Mouse (Mus musculus) common myeloid progenitor, adult 5-6 weeks (primary cell): Measurements from ENCODE around the gene Cyp4x1. TPM values are rescaled to one million over a fixed set of nuclear protein-coding genes. Genes with fewer than 3 reads are reported as not detected.

ENCODE experiments used
- ATAC-seq: replicated peaks from 2 replicates; pipeline ENCODE4 v1.8.0; 2016; ENCODE audit warnings: low read depth, mild to moderate bottlenecking, moderate TSS enrichment, inconsistent platforms; ENCODE audit not compliant: poor library complexity, severe bottlenecking
- total RNA-seq: library from RNA; stranded (forward); fragments of 200-1000, 187-1606 nt; gene quantifications from 2 replicates; pipeline ENCODE4 v1.2.3, GENCODE M21; 2017

Cyp4x1 gene
- total RNA-seq, 1 experiment from 2014 or later, result 0.09 TPM

DNA sequence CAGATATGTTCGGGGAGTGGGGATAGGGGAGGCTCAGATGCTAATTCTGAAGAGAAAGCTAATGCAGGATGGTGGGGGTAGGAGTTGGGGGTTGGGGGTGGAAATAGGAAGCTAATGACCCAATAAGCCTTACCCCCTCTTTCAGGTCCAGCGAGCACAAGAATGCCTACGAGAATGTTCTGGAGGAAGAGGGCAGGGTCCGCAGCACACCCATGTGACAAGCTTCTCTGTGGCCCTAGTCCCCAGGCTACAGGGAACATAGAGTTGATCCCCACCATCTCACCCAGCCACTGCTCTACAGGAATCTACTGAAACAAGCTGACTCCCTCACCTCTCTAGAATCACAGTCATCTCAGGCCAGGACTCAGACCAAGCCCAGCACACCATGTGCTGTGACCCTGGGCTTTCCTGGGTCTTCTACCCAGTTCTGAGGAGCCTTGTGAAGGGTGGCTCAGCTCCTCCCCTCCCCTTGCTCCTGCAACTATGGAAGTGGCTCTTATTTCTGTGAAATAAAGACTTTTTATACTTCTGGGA lies 40.7 kb downstream of the Cyp4x1 start:
- no peak for ATAC-seq

DNA sequence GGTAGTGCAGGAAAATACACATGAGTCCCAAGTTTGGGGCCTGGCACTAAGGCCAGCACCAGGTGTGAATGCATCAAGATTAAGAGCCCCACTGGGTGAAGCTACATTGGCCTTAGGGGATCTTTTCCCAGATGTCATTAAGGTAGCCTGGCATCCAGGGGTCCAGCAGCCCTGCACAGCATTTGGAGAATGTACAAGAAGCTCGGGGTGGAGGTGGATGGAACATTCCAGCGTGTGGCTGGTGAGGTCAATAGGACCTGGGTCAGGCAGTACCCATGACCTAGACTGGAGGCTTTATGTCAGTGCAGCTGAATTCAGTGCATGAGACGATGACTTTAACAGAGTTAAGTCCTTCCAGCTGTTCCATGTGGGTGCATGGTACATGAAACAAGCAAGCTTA lies 42.3 kb downstream of the Cyp4x1 start:
- ATAC-seq, result no peak

DNA sequence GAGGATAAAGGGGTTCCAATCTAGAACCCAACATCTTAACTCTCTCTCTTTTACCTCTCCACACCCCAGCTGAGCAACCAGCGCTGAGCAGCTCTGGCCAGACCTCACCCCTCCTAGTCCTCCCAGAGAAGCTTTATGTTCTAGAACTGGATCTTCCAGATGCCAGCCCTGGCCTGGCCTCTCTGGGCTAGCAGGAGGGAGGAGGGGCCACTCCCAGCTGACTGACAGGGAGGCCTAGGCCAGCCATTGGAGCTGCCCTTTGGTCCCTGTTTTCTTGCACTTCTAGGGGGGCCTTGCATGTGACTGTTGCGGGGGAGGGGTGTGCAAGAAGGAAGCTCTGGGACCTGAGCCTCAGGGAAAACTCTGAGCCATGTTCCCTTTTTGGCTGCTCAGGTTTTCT lies 43.5 kb downstream of the Cyp4x1 start:
- no peak for ATAC-seq

DNA sequence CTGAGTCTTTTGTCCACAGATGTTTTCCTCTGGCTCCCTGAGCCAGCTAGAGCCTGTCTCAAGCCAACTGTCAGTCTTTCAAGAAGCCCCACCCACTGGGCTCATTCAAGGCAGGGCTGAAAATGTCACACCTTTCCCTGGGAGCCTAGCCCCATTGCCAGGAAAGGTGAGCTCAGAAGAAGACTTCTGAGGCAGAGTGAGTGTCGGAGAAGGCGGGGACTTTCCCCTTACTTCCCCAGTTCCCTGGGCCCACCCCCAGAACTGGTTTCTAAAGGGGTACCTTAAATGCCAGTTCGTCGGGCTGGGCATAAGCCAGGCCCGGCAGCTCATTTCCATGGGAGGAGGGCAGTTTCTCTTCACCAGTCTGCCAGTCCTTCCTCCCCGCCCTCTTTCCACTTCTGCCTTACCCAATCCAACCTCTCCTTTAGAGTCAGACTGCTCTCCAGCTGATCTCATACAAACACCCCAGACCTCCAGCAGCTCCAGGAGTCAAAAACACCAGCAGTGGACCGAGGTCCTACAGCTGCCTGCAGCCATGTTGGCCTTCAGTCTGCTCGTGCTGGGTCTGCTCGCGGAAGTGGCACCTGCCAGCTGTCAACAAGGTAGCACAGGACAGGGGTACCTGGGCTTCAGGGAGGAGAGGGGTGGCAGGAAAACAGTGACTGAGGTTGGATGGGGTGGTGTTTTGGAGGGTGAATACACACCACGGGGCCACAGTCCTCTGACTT lies 45.3 kb downstream of the Cyp4x1 start, which contains the start of gene Pdzk1ip1:
TSS of gene Pdzk1ip1 (plus strand) at position 98 of the 728 bp plus-strand sequence.
- peak; percentile 82 for ATAC-seq

DNA sequence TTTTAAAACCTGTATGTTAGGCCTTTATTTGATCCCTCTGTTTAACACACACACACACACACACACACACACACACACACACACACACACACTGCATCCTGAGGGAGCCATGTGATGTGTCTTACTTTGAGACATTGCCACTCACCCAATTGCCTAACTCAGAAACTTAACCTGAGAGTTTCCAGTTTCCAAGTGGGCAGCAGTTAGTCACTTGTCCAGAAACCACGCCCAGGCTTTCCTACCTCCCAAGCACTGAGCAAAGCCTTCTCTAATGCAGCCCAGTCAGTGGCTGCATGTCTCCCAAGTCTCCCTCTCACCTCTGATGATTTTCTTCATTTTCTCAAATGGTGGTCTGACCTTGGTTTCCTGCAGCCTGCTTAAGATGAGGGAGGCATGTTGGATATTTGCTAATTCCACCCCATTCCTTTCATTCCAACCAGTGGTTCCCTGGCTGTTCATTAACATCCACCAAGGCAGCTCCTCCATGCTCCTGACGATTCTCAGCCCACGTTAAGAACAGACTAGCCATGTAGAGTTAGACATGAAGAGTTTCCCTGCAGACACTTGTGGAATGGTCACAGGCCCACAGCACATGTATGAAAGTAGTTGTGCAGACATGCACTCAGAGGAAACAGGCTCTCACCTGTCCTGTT lies 47.2 kb downstream of the Cyp4x1 start:
- ATAC-seq, result no peak

DNA sequence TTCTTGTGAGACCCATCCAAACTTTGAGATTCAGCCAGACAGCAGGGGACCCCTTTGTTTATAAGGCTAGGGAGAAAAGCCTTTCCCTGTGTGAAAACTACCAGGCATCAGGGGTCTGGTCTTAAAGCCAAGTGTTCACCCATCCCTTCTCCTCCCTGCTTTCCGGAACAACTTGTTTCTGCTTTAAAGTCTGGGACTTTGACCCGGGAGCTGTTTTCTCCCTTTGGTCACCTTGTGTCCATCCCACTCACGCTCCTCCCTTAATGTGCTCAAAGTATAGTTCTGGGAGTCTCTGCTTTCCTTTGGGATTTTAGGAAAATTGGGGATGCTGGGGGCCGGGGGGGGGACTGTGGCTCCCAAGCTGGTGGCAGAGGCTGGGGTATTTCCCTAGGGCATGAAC lies 47.8 kb downstream of the Cyp4x1 start:
- no peak for ATAC-seq

DNA sequence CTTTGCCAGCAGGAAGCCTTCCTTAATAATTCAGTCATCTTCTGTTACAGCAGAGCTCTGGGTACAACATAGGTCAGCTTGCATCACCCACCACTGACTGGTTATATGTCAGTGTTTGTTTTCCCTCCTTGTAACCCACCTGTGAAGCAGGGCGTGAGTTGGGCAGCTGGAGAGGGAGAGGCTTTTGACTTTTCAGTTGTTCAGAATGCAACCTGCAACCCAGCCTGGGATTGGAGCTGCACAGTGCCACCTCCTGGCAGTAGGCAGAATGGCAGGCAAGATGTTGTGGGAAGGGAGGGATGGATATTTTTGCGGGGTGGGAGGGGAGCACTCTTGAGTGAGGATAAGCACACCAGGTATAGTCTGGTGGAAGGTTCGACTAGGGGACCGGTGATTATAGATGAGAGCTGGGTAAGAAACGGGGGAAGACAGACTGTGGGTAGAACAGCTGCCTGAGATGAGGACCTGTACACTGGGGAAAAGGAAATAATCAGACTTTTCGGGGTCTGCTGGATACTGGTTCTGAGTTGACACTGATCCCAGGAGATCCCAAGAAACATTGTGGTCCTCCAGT lies 48.5 kb downstream of the Cyp4x1 start:
- ATAC-seq, result peak; percentile 70

DNA sequence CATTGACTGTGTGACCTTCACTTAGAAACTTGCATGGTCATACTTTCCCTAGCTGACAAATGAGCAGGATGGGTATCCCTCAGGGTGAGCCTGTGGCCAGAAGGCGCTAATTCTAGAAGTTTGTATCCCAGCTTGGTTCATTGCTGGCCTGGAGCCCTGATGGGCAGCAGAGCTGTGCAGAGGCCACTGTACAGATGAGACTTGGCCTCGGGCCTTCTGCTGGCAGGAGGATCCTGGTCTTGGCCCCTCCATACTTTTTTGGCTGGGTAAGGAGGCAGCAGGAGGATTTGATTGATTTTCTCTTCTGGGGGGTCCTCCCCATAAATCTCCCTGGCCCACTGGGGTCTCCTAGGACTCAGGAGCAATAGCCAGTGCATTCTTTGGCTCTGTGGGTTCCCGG lies 51.0 kb downstream of the Cyp4x1 start:
- no peak for ATAC-seq

DNA sequence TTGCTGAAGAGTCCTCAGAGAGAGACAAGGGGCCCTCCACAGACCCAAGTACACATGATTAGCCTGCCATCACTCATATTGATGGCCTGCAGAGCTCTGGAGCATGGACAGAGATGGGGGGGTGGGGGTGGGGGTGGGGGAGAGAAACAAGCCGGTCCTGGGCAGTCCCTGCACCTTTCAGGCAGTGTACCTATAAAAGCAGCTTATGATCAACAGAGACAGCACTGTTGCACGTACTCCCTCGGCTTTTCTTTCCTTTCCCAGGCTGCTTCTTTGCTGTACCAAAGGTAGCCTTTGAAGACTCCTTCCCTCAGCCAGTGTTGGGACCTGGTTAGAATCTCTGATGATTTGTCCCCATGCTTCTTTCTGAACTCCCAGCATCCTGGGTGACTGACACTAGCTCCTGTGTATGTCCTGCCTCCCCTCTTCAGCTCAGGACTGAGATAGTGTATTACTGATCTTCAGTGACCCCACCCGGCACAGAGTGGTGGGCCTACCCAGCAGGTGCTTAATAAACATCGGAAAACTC lies 54.2 kb downstream of the Cyp4x1 start:
- ATAC-seq, result no peak

DNA sequence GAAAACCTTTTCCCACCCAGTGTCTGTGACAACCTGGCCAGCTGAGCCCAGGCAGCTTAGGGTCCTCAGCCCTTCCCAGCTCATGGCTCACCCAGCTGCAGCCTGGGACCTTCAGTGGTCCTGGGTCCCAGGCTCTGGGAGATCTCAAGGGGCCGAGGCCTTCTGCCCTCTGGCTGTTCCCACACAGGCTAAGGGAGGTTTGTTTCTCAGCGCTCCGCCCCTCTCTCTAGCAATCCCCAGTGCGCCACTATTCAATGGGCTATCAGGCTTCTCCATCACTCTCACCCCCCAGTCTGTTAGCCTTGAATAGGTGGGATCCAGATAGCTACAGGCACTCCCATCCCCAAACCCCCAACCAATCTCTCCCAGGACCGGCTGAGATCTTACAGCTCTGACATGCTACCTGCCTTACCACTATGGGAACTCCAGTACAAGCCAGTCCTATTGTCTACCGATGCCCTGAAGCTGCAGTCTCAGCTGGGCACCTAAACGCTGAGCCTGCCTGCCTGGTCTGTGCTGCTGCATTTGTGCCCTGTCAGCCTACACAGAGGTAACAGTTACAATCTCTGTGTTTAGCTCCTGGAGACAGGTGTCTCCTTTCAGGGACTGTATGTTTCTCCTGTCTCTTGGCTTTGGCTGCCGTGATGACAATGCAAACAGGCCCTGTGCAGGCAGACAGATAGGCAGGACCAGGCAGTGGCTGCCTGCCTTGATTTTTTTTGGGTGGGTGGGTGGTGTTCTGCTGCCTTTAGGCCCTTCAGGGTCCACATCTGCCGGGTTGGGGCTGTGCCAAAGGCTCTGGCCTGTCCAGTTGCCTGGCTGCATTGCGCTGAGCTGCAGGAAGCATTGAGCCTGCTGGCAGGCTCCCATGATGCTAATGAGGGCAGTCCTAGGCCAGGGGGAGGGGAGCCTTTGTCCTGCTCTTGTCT lies 54.9 kb downstream of the Cyp4x1 start:
- ATAC-seq, result no peak

DNA sequence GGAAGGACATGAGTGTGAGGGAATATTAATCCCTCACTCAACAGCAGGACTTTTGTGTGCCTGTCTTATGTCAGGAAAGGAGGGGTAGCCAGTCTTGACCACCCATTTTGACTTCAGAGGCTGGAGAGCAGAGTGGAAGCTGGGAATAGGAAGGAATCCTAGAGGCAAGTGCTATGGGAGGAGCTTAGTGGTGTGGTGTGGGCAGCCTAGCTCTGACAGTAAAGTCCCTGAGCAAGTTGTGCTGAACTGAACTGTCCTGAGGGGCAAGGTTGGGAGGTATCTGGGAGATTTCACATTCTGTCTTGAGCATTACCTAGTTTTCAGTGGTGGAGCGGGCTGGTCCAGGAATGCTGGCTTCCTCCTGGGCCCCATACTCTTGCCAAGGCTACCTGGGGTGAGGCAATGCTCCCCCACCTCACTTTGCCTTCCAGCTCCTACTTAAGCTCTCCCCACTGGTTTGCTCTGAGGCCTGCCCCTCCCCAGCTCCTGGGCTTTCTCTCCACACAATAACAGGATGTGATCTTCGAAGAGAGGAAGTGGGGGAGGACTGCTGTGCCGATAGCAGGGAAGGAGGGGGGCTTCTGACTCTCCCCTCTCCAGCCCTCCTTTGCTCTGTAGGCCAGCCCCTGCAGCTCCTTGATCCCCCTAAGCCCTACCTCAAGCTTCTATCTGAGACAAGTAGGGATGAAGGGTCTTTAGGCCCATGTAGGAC lies 58.7 kb downstream of the Cyp4x1 start:
- ATAC-seq, result peak; percentile 87

DNA sequence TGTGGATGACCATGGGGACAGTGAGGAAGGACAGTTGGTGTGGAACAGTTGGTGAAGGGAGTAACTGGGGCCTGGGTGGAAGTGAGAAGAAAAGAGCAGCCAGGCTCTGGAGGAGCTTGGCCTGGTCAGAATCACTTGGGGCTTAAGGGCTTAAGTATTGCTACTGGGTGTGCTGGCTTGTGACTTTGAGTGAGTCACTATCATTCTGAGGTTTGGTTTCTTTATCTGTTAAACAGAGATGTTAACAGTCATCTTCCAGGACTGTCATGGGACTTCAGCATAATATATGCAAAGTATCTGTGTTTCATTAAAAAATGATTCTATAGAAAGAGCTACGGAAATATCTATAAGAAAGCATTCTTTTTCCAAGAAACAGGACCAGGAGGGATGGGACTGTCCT lies 59.3 kb downstream of the Cyp4x1 start:
- ATAC-seq, result no peak

DNA sequence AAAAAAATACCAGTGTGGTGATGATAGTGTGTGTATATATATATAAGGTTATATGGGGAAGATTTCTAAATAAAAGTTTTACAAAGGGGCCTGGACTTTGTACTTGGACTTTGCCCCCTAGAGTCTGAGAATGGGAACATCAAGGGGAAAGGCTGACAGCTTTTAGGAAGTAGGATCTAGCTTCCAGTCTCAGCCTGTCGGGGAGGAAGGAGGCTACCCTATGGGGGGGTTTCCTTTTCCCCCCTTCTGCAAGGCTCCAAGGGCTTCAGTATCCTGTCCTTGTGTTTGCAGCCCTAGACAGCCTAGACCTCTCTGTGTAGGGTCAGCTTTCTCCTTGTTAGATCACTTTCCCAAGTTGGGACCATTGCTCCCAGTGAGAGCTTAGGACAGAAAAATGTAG lies 62.4 kb downstream of the Cyp4x1 start:
- peak; percentile 40 for ATAC-seq

DNA sequence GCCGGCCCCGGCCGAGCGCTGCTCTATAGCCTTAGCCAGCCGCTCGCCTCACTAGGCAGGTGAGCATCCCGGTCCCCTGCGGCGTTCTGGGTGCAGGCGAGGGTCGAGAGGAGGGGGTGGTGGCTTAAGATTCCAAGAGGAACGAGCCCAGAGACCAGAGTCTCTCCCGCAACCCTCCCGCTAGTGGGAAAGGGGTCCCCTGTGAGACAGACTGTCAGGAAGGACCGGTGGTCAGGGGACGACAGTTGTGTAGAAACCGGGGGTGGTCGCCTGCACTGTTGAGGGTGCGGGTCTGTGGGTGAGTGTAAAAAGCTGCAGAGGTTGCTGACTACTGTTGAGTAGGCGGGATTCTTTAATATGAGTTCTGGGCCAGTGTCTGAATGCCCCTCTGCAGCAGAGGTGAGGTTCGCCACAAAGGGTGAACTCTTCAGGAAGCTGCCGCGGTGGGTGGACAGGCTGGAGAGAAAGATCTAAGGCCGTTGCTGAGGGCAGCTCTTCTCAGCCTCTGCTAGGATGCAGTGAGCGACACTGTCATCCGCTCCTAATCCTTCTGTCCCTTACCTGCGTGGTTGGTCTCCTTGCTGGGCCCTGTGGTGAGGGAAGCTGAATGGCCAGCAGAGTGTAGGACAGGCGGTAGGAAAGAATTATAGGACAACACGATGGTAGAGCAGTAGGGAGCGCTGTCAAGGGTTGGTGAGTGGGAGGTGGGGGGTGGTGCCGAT lies 70.4 kb downstream of the Cyp4x1 start:
- ATAC-seq, result peak; percentile 8; the same call in 1 of the 2 replicates

DNA sequence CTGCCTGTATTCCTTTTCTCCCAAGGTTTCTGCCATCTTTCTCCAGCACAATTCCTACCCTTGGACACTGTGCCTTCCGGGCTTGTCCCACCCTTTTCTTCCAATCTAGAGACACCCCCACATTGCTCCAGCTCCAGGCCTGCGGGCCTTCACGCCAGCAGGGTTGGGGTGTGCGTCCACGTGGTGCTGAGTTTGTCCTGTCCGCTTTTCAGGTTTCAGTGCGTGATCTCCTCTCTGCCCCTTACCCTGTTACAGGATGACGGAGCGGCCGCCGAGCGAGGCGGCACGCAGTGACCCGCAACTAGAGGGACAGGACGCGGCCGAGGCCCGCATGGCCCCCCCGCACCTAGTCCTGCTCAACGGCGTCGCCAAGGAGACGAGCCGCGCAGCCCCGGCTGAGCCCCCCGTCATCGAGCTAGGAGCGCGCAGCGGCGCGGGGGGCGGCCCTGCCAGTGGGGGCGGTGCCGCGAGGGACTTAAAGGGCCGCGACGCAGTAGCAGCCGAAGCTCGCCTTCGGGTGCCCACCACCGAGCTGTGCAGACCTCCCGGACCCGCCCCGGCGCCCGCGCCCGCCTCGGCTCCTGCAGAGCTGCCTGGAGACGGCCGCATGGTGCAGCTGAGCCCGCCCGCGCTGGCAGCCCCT lies 71.1 kb downstream of the Cyp4x1 start:
- ATAC-seq, result peak; percentile 23

DNA sequence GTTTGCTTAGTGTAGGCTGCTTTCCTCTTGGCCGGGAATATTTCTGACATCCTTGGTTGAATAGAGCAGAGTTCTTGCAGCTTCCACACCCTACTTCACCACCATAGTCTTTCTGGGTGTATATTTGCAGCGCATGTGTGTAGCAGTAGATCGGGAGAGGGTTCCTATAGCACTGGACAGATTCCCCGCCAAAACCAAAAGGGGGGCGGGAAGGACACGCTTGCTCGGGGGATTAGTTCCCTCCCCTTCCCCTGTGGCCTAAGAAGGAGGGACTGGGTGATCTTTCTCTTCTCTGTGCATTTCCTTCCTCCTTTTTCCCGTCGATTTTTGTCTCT lies 71.6 kb downstream of the Cyp4x1 start:
- ATAC-seq, result peak; percentile 61

DNA sequence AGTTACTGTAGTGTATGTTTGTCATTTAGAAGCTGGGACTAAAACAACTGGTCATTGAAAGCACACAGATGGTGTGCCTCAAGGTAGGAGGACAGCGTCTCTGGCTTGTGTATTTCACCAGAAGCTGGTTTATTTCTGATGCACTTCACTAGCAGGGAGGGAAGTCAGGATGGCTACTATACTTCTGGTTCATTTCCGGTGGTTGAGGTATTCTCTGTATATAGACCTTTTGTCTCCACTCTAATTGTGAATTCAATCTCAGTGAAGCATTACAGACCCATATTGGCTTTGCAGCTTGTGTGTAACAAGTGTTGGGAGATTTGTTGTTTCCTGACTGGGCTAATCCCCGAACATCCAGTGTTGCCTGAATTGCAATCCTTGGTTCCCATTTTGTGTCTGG lies 73.3 kb downstream of the Cyp4x1 start:
- no peak for ATAC-seq

DNA sequence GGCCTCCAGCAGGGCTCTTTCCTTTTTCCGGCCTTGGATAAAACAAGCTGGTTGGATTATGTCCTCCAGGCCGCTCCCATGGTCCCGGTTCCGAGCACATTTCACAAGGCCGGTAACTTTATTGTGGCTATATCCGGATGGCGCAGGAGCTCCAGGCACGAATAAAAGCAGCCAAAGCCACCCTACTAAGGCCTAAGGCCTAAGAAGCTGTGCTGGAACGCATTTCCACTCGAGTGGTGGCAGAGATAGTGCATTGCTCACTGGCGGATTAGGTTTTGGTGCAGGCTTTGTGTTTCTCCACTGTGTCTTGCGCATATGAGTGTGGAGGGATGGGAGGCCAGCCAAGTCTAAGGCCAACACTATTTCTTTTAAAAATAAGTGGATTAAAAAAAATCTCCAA lies 74.2 kb downstream of the Cyp4x1 start:
- no peak for ATAC-seq
